Mouse (Mus musculus) splenic B cell, adult 2 months (primary cell): ENCODE results near the gene Myof.

ENCODE experiments used
- DNase-seq: peaks from one replicate; pipeline ENCODE4 v3.0.0-alpha.2; 2011; ENCODE audit warnings: low read depth, low spot score
- H3K27me3 ChIP-seq: 2 replicates; pipeline ENCODE4 v1.6.1; 2012; ENCODE audit warnings: mild to moderate bottlenecking, low read length, moderate library complexity, mixed read lengths; ENCODE audit not compliant: control insufficient read depth, poor library complexity, insufficient read depth, severe bottlenecking
- H3K36me3 ChIP-seq: 2 replicates; pipeline ENCODE4 v1.6.1; 2012; ENCODE audit warnings: mild to moderate bottlenecking, low read length, moderate library complexity, mixed read lengths; ENCODE audit not compliant: control insufficient read depth, poor library complexity, insufficient read depth, severe bottlenecking

Myof gene

GRCm38 (mm10) chr19:37959076-37959475 is 84.3 kb downstream of the Myof start:
- H3K27me3 ChIP-seq = no peaks in the 10 kb centered on the region
- H3K36me3 ChIP-seq = no peaks in the 10 kb centered on the region
- DNase-seq = no peak

- H3K36me3 ChIP-seq = no peaks in the 10 kb centered on the region
- no peak for DNase-seq
- H3K27me3 ChIP-seq = no peaks in the 10 kb centered on the region
Measured at GRCm38 (mm10) chr19:37957256-37957655, 86.1 kb downstream of the Myof start.

- H3K36me3 ChIP-seq = no peaks in the 10 kb centered on the region
- no peaks in the 10 kb centered on the region for H3K27me3 ChIP-seq
- DNase-seq = no peak
Measured at GRCm38 (mm10) chr19:37956006-37956405, 87.4 kb downstream of the Myof start.

DNA sequence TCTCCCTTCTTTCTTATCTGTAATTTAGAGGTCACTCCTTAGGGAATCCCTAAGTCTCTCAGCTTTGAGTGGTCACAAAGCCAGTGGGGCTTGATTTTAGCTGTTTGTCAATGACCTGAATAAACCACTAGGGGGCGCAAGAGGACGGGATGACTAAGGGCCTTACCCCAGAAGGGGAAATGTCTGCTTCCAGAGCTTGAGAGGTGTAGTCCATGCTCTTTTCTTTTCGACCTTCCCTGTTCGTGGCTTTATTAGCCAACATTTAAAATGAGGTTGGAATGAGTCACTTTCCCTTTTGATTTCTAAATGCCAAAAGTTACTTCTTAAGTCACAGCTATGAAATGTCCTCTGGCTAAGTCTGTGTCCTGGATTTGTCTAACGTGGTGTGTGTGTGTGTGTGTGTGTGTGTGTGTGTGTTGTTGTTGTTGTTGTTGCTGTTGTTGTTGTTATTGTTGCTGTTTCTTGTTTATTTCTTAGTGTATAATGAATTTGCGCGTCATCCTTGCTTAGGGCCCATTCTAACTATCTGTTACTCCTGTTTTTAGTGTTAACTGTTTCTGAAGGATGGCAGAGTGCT is 87.9 kb downstream of the Myof start:
- H3K36me3 ChIP-seq = no peaks in the 10 kb centered on the region
- peak; percentile 90 for DNase-seq
- no peaks in the 10 kb centered on the region for H3K27me3 ChIP-seq

- no peak for DNase-seq
- Histone ChIP-seq H3K27me3 (no peaks in the 10 kb centered on the region), H3K36me3 (no peaks in the 10 kb centered on the region)
Measured at GRCm38 (mm10) chr19:37954772-37955171, 88.6 kb downstream of the Myof start.

- H3K36me3 ChIP-seq = no peaks in the 10 kb centered on the region
- H3K27me3 ChIP-seq = no peaks in the 10 kb centered on the region
- no peak for DNase-seq
Measured at GRCm38 (mm10) chr19:37954236-37954635, 89.1 kb downstream of the Myof start.

- DNase-seq = peak; percentile 34
- no peaks in the 10 kb centered on the region for H3K27me3 ChIP-seq
Measured at GRCm38 (mm10) chr19:37946696-37947095, 96.7 kb downstream of the Myof start.

DNA sequence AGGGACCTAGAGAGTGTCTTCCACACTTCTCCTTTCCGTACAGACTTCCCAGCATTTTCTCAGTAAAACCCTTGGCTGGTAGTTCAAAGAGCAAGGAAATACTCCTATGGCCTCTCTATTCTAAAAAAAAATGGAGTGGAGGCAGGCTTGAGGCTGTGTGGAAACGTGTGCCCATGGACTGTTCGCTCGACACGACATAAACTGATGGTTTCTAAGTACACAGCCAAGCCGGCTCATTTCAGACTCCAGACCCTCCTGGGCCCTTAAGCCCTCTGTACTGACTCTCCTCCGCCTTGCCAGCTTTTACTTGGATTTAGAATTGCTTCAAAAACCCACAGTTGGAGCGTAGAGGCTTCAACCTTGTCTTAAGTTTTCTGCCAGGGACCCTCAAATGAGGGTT is 97.3 kb downstream of the Myof start:
- H3K36me3 ChIP-seq = no peaks in the 10 kb centered on the region
- H3K27me3 ChIP-seq = no peaks in the 10 kb centered on the region
- no peak for DNase-seq

More at GRCm38 (mm10) chr19:37946696-37947095, 96.7 kb downstream of the Myof start:
- no peaks in the 10 kb centered on the region for H3K36me3 ChIP-seq

DNA sequence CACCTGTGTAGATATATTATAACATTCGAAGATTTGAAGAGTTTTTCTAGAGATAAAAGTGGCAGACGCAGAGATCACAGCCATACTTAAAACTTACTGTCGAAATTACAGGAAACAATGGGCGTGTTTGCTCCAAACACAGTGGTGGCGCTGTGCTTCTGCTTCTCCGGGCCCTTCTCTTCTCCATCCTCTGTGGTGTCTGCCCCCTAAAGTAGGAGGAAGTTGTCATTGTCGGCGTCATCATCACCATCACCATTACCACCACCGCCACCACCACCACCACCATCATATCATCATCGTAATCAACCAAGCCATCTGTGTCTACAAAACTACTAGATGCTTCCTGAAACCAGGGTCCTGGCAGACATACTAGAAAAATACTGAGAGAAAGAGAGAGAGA is 104.2 kb downstream of the Myof start:
- Histone ChIP-seq H3K36me3 (0 out of 2 replicates have a peak, but pooled peaks cover 3% of the 10 kb centered on the region), H3K27me3 (no peaks in the 10 kb centered on the region)
- DNase-seq = no peak

GRCm38 (mm10) chr19:37937092-37937491 is 106.3 kb downstream of the Myof start:
- no peaks in the 10 kb centered on the region for H3K27me3 ChIP-seq
- no peak for DNase-seq
- 0 out of 2 replicates have a peak, but pooled peaks cover 3% of the 10 kb centered on the region for H3K36me3 ChIP-seq

- H3K36me3 ChIP-seq = 0 out of 2 replicates have a peak, but pooled peaks cover 3% of the 10 kb centered on the region
- DNase-seq = no peak
- H3K27me3 ChIP-seq = no peaks in the 10 kb centered on the region
Measured at GRCm38 (mm10) chr19:37934640-37935039, 108.7 kb downstream of the Myof start.

DNA sequence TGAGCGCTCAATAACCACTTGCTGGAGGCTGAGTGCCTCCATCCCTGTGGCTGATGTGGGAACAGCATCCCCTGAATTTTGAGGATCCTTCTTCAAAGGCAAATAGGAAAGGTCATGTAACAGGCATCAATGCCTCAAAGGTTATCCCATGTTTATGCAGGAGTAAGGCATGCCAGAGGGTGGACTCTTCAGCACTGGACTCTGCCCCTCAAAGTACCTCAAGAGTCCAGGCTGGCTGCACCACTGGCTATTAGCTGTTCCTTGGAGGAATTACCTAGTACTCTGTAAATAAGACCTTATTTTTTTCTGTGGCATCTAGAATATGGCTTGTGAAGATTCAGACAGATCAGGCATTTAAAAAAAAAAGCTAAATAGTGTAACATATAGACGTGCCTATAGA is 111.2 kb downstream of the Myof start:
- Histone ChIP-seq H3K36me3 (0 out of 2 replicates have a peak, but pooled peaks cover 3% of the 10 kb centered on the region), H3K27me3 (no peaks in the 10 kb centered on the region)
- no peak for DNase-seq

GRCm38 (mm10) chr19:37927911-37928310 is 115.5 kb downstream of the Myof start:
- Histone ChIP-seq H3K27me3 (no peaks in the 10 kb centered on the region), H3K36me3 (no peaks in the 10 kb centered on the region)
- DNase-seq = no peak

DNA sequence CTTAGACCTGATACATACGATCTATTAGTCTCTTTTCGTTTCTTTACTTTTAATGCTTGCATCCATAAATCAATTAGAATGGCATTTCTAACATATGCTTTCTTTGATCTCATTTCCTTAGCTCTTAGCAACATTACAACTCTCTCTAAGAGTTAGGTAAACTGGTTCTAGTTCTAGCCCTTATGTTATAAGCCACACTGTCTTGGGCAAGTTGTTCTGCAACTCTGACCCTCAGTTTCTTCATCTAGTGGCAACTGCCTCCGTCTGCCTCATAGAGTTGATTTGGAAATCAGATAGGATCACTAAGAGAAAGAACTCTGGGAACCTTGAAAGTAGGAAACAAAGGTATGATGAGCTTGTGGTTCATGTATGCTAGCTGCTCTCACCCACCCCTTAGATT is 118.1 kb downstream of the Myof start:
- DNase-seq = no peak
- Histone ChIP-seq H3K27me3 (no peaks in the 10 kb centered on the region), H3K36me3 (no peaks in the 10 kb centered on the region)

DNA sequence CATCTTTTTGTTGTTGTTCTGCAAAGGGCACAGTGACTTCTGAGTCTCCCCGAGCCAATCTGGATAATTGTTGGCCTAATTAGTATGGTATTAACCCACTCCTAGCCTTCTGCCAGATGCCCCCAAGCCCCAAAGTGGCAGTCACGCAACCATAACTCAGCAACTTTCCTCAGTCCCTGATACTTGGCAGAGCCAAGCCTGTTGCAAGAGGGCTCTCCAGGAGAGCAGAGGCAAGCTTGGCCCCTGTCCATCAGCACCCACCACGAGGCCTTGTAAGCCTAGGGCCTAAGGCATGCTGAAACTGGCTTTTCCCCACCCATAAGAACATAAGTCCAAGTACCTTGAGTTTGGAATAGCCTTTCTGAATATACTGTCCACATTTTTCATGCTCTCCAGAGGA is 119.1 kb downstream of the Myof start:
- Histone ChIP-seq H3K36me3 (no peaks in the 10 kb centered on the region), H3K27me3 (no peaks in the 10 kb centered on the region)
- no peak for DNase-seq

DNA sequence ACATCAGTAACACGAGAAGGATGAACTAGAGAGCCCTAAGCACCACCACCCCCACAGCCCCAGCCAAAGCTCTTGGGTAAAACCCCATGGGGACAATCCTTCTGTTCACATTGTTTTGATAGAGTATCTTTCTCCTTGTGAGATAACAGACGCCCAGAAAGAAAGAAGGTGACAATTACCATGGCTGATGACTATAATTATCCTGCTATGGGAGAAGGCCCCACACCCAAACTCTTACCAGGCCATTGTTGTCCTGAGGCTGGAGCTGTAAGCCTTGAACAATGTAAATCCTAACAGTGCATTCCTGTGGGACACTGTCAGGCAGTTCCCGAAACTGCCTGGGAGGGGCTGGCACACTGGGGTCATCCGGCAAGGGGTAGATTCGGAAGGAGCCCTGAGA is 122.3 kb downstream of the Myof start:
- no peak for DNase-seq
- H3K27me3 ChIP-seq = no peaks in the 10 kb centered on the region
- no peaks in the 10 kb centered on the region for H3K36me3 ChIP-seq
